Mouse (Mus musculus): ENCODE results near the gene Haao.
A peak's percentile ranks its signal among the peaks of the same experiment; 100 is the strongest.
"Not testable (repeated sequence)": the region's sequence is repeated elsewhere in the genome, so short reads cannot be mapped to it uniquely, and the experiment has no call there.

The Haao gene

GRCm38 (mm10) chr17:83865366-83865765 lies 17.6 kb upstream of the Haao start:
- no peak for DNase-seq (ENCODE audit: low spot score in 2 of 2)

DNA sequence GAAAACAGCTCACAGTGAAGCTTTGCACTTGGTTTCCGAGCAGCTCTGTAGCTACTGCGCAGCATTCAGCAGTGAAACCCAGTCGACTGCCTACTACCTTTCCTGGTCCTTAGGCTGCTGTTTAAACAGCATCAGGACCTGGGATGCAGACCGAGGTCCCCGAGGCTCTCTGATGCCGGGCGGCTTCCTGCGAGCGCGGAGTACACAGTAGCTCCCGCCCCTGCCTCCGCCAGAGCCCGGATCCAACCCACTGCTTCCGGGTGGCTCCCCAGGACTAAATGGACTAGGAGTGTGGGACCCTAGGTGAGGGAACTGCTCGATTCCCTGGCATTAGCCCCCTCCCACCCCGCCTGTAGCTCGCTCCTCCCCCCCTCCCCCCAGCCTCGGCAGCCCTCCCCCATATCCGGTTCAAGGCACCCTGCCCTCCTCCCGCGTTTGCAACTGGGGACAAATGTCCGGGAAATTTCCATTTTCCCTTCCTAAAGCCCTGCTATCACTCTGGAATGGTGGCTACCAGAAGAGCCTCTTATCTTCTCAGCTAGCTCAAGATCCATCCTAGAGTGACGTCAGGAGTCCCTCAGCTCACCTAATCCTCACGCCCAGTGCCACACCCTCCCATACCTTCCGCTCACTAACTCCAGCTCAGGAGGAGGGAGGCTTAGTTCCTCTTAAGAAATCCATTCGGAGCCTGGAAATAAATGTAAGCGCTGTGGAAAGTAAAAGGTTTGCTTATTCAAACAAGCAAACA lies 14.5 kb upstream of the Haao start:
- DNase-seq (ENCODE audit: low spot score in 2 of 2), result peak; percentile 37 to 42

- peak; percentile 97 for DNase-seq (ENCODE audit: low spot score in 2 of 2)
Observed at GRCm38 (mm10) chr17:83861444-83862133, 13.8 kb upstream of the Haao start.

DNA sequence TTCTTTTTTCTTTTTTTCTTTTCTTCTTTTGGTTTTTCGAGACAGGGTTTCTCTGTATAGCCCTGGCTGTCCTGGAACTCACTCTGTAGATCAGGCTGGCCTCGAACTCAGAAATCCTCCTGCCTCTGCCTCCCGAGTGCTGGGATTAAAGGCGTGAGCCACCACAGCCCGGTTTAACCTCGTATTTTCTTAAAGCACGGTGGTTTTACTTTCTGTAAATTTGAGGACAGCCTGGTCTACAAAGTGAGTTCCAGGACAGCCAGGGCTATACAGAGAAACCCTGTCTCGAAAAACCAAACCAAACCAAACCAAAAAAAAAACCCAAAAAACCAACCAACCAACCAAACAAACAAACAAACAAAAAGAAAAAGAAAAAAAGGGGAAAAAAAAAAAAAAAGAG lies 13.2 kb upstream of the Haao start:
- DNase-seq (ENCODE audit: low spot score in 2 of 2), result not testable (repeated sequence)

GRCm38 (mm10) chr17:83860224-83860623 lies 12.5 kb upstream of the Haao start:
- DNase-seq (ENCODE audit: low spot score in 2 of 2), result no peak

DNA sequence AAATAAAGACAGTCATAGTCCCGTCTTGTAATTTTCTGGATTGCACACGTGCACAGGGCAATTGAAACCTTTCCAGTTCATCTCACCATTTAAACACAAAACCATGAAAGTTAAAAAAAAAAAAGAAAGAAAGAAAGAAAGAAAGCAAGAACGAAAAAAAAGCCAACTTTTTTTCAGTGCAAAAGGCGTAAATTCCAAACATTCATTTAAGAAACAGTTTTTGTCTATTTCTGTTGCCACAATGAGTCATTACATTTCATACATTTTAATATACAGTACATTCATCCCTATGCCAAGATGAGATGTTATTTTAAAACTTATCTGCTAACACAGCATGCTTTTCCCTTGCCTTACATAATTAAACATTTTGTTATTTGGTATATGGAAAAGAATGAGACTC lies 11.9 kb upstream of the Haao start:
- DNase-seq (ENCODE audit: low spot score in 2 of 2), result no peak

DNA sequence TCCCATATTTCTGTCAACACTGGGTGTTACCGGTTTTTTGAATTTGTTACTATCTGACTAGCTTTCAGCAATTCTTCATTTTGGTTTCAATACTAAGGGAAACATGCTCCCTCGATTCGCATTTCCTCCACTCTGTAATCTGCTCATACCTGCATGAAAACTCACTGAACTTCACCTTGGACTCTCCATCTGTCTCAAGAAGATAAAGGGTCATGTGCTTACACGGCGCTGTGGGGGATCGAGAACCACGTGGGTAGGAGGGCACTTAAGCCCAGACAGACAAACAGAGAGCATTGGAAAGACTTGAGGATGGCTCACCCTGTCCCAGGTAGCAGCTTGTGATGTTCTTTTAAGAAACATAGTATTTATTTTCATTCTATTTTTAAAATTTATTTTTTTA lies 10.7 kb upstream of the Haao start:
- no peak for DNase-seq (ENCODE audit: low spot score in 2 of 2)

- peak in 1 of 2 experiments; percentile 54 for DNase-seq (ENCODE audit: low spot score in 2 of 2)
Observed at GRCm38 (mm10) chr17:83854284-83854918, 6.6 kb upstream of the Haao start.

GRCm38 (mm10) chr17:83853831-83854230 lies 6.1 kb upstream of the Haao start:
- no peak for DNase-seq (ENCODE audit: low spot score in 2 of 2)

- DNase-seq (ENCODE audit: low spot score in 2 of 2), result no peak
Observed at GRCm38 (mm10) chr17:83850864-83851263, 3.1 kb upstream of the Haao start.

DNA sequence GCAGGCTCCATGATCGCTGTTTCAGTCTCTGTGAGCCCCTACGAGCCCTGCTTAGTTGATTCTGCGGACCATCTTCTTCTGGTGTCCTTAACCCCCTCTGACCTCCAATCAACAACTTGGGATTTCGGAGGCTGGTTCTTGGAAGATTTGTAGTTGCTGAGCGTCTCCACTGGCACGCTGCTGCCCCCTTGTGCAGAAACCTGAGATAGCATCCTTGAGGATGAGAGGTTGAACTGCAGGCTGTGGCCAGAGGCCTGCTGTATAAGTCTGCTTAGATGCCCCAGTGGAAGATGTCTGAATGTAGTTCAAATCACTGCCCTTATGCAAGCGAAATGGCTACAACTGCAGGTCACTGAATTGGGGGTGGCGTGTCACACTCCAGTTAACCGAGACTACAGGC lies 2.7 kb upstream of the Haao start:
- peak; percentile 75 to 87 for DNase-seq (ENCODE audit: low spot score in 2 of 2)

DNA sequence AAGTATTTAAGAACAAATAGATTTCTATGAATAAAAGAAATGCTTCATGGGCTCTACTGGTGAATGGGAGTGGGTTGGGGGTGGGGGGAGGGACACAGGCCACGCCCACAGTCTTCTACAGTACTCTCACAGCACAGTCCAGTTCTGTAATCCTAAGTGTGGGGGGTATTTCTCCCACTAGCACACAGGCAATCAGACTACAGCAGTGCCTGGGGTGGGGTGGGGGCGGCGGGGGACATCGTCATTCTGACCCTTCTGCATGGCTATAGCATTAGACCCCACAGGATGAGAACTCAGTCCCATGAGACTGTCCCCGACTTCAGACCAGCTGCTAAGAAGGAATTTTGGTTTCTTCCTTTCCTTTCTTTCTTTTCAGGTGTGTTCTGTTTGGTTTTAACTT lies 2.0 kb upstream of the Haao start:
- DNase-seq (ENCODE audit: low spot score in 2 of 2), result no peak

GRCm38 (mm10) chr17:83849081-83849675 lies 1.4 kb upstream of the Haao start:
- DNase-seq (ENCODE audit: low spot score in 2 of 2), result no peak

DNA sequence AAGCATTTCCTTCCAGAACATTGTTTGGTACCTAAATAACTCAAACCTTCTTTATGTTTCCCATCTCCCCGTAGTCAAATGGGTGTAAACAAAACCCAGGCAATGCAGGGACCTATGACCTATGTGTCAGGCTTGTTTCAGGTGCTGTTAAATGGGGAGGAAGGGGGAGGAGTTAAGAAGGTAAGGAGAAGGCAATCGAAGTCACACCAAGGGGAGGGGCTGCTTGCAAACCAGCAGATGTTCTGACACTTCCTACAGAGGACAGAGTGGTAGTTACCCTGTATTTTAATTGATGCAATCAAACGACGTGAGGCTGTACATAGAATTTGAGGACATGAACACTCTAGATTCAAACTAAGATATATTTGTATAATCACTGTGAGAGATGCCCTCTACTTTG lies 719 bp upstream of the Haao start:
- DNase-seq (ENCODE audit: low spot score in 2 of 2), result no peak

DNA sequence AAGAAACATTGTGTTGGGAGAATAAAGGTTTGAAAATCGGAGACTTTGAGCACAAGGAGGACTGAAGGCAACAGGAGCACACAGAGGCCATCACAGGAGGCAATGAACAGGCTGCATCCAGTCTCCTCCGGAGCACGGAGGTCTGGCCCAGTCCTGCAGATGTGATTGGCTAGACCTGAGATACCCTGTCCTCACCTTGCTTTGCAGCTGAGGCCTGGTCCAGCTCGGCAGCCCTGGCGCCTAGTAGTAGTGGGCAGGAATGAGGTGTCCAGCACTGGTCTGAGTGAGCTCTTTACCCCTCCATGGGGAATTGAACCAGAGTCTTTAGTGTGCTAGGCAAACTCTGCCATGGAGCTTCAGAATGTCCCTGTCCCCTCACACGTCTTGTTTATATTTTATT lies 663 bp downstream of the Haao start:
- no peak for DNase-seq (ENCODE audit: low spot score in 2 of 2)

GRCm38 (mm10) chr17:83846301-83847021 lies 1.3 kb downstream of the Haao start:
- DNase-seq (ENCODE audit: low spot score in 2 of 2), result peak in 1 of 2 experiments; percentile 52

- DNase-seq (ENCODE audit: low spot score in 2 of 2), result no peak
Observed at GRCm38 (mm10) chr17:83845538-83845937, 2.2 kb downstream of the Haao start.

GRCm38 (mm10) chr17:83843780-83844179 lies 4.0 kb downstream of the Haao start:
- no peak for DNase-seq (ENCODE audit: low spot score in 2 of 2)

- DNase-seq (ENCODE audit: low spot score in 2 of 2), result no peak
Observed at GRCm38 (mm10) chr17:83841011-83841410, 6.8 kb downstream of the Haao start.

- no peak for DNase-seq (ENCODE audit: low spot score in 2 of 2)
Observed at GRCm38 (mm10) chr17:83839132-83839531, 8.6 kb downstream of the Haao start.

DNA sequence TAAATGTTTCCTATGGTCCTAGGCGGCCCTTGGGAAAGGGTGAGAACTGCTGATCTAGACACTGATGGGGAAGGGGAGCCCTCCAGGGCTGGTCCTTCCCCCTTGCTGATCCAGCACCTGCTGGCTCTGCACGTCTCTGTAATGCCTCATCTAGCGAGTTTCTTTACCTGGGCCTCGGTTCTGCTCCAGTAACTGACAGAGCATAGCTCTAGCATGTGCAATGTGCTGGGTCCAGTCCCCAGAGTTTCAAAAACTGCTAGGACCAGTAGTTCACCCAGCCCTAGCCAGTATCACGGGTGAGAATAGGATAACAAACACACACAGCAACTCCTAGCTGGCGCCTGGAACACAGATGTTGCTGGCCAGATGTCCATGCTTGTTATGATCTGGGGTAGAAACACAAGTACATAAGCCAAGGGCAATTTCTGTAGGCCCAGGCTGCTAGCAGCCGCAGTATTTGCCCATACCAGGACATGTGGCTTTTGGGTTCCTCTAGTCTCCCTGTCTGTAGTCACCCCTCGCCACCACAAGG lies 10.0 kb downstream of the Haao start:
- DNase-seq (ENCODE audit: low spot score in 2 of 2), result no peak

- no peak for DNase-seq (ENCODE audit: low spot score in 2 of 2)
Observed at GRCm38 (mm10) chr17:83836048-83836447, 11.7 kb downstream of the Haao start.
